Mouse (Mus musculus): ENCODE results near the gene Tlcd1. TPM values are rescaled to one million over a fixed set of nuclear protein-coding genes. Genes with fewer than 3 reads are reported as not detected.
"Not testable (repeated sequence)": the region's sequence is repeated elsewhere in the genome, so short reads cannot be mapped to it uniquely, and the experiment has no call there.

The Tlcd1 gene
- 5.4 and 6.5 TPM in 2 replicates for polyA plus RNA-seq (2015; fragmentation: Nextera tagmentation; extraction: Ambion mirVana)

DNA sequence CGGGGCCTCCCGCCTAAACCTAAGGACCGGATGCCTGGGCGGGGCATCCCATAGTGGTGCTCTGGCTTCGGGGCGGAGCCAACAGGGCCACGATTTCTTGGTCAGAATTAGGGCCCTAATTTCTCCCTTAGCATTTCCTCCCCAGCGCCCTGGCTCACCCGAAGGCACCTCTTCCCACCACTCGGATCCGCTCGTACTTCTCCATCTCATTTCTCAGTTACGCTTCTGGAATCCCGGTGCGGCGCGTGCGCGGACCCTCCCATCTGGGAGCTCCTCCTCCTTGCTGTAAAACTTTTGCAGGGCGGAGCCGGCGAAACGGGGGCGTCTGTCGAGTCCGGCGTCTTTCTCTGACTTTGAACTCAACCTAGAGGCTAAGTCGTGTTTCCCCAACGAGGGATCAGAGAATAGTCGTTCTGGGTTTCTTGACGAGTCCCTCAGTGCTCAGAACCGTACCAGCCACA is at the start of gene Tlcd1, which contains the start of gene Nek8:
TSS of gene Tlcd1 (plus strand) at position 310 of the 461 bp plus-strand sequence.
TSS of gene Nek8 (minus strand) at position 274 of the 461 bp plus-strand sequence.
- WGBS, result 1% methylated on average over 32 of the region's 32 CpGs
- Histone ChIP-seq H3K9ac (replicated peaks; ENCODE audit: low read depth, low read length) (peak within 1 kb of the TSS; percentile 54), H3K9me3 (ENCODE audit: control insufficient read depth, low read length) (no peaks in the 10 kb centered on the region), H3K4me1 (replicated peaks; ENCODE audit: control insufficient read depth, insufficient read depth, low read length) (peaks cover 42% of the 10 kb centered on the region), H3K27ac (ENCODE audit: low read length) (peak within 1 kb of the TSS; percentile 55; the same call in 1 of the 2 replicates), H3K4me3 (replicated peaks; ENCODE audit: low read length) (peak within 1 kb of the TSS; percentile 66), H3K27me3 (replicated peaks; ENCODE audit: control insufficient read depth, insufficient read depth, low read length) (no peaks in the 10 kb centered on the region), H3K36me3 (ENCODE audit: control insufficient read depth, insufficient read depth) (peaks cover 19% of the 10 kb centered on the region), H3K4me2 (ENCODE audit: low read length) (peak within 1 kb of the TSS; percentile 68)
- peak; percentile 58 for ATAC-seq

GRCm38 (mm10) chr11:78126739-78127138 is 49.8 kb upstream of the Tlcd1 start:
- no peaks in the 10 kb centered on the region for H3K27me3 ChIP-seq (replicated peaks; ENCODE audit: control insufficient read depth, insufficient read depth, low read length)
- H3K4me2 ChIP-seq (ENCODE audit: low read length), result no peak overlapping the region
- no peaks in the 10 kb centered on the region for H3K9me3 ChIP-seq (ENCODE audit: control insufficient read depth, low read length)
- 88% methylated on average over 4 of the region's 4 CpGs for WGBS
- no peak overlapping the region for H3K27ac ChIP-seq (ENCODE audit: low read length)
- no peak for ATAC-seq
- peaks cover 6% of the 10 kb centered on the region; the same call in 1 of the 2 replicates for H3K4me1 ChIP-seq (replicated peaks; ENCODE audit: control insufficient read depth, insufficient read depth, low read length)
- no peak overlapping the region for H3K4me3 ChIP-seq (replicated peaks; ENCODE audit: low read length)
- H3K36me3 ChIP-seq (ENCODE audit: control insufficient read depth, insufficient read depth), result no peaks in the 10 kb centered on the region
- no peak overlapping the region for H3K9ac ChIP-seq (replicated peaks; ENCODE audit: low read depth, low read length)

DNA sequence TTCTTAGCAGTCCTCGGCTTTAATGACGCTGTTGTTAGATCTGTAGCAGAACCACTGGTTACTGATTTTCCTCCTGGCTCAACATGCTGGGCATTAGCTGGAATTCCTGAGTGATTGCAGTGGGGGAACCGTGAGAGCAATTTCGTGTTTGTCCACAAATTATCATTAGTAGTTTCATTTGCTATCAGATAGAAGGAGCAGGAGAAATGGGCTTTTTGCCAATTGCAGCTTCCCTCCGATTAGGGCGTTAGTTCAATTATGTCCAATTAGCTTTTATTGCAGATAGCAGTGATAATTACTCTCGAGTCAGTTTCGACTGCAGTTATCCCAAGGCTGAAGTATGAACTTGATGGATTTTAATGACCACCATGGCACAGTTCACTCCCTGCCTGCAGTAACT is 47.1 kb upstream of the Tlcd1 start:
- Histone ChIP-seq H3K4me1 (replicated peaks; ENCODE audit: control insufficient read depth, insufficient read depth, low read length) (peaks cover 6% of the 10 kb centered on the region; the same call in 1 of the 2 replicates), H3K9me3 (ENCODE audit: control insufficient read depth, low read length) (no peaks in the 10 kb centered on the region), H3K4me3 (replicated peaks; ENCODE audit: low read length) (no peak overlapping the region), H3K27me3 (replicated peaks; ENCODE audit: control insufficient read depth, insufficient read depth, low read length) (no peaks in the 10 kb centered on the region), H3K4me2 (ENCODE audit: low read length) (no peak overlapping the region), H3K27ac (ENCODE audit: low read length) (no peak overlapping the region), H3K9ac (replicated peaks; ENCODE audit: low read depth, low read length) (no peak overlapping the region), H3K36me3 (ENCODE audit: control insufficient read depth, insufficient read depth) (no peaks in the 10 kb centered on the region)
- WGBS, result 29% methylated on average over 8 of the region's 8 CpGs
- no peak for ATAC-seq

GRCm38 (mm10) chr11:78133915-78134314 is 42.6 kb upstream of the Tlcd1 start:
- Histone ChIP-seq H3K27me3 (replicated peaks; ENCODE audit: control insufficient read depth, insufficient read depth, low read length) (no peaks in the 10 kb centered on the region), H3K36me3 (ENCODE audit: control insufficient read depth, insufficient read depth) (no peaks in the 10 kb centered on the region), H3K27ac (ENCODE audit: low read length) (no peak overlapping the region), H3K9ac (replicated peaks; ENCODE audit: low read depth, low read length) (no peak overlapping the region), H3K4me2 (ENCODE audit: low read length) (no peak overlapping the region), H3K4me1 (replicated peaks; ENCODE audit: control insufficient read depth, insufficient read depth, low read length) (peaks cover 6% of the 10 kb centered on the region; the same call in 1 of the 2 replicates), H3K9me3 (ENCODE audit: control insufficient read depth, low read length) (no peaks in the 10 kb centered on the region), H3K4me3 (replicated peaks; ENCODE audit: low read length) (no peak overlapping the region)
- no peak for ATAC-seq
- 92% methylated on average over 6 of the region's 6 CpGs for WGBS

GRCm38 (mm10) chr11:78134344-78134743 is 42.2 kb upstream of the Tlcd1 start:
- ATAC-seq, result no peak
- H3K9me3 ChIP-seq (ENCODE audit: control insufficient read depth, low read length), result no peaks in the 10 kb centered on the region
- no peak overlapping the region for H3K9ac ChIP-seq (replicated peaks; ENCODE audit: low read depth, low read length)
- no peaks in the 10 kb centered on the region for H3K36me3 ChIP-seq (ENCODE audit: control insufficient read depth, insufficient read depth)
- no peak overlapping the region for H3K4me3 ChIP-seq (replicated peaks; ENCODE audit: low read length)
- H3K27ac ChIP-seq (ENCODE audit: low read length), result no peak overlapping the region
- peaks cover 3% of the 10 kb centered on the region; the same call in 1 of the 2 replicates for H3K4me1 ChIP-seq (replicated peaks; ENCODE audit: control insufficient read depth, insufficient read depth, low read length)
- H3K27me3 ChIP-seq (replicated peaks; ENCODE audit: control insufficient read depth, insufficient read depth, low read length), result no peaks in the 10 kb centered on the region
- H3K4me2 ChIP-seq (ENCODE audit: low read length), result no peak overlapping the region
- 76% methylated on average over 3 of the region's 3 CpGs for WGBS

- H3K4me2 ChIP-seq (ENCODE audit: low read length); H3K36me3 ChIP-seq (ENCODE audit: control insufficient read depth, insufficient read depth); H3K9ac ChIP-seq (replicated peaks; ENCODE audit: low read depth, low read length); H3K9me3 ChIP-seq (ENCODE audit: control insufficient read depth, low read length); H3K4me1 ChIP-seq (replicated peaks; ENCODE audit: control insufficient read depth, insufficient read depth, low read length); H3K4me3 ChIP-seq (replicated peaks; ENCODE audit: low read length); H3K27ac ChIP-seq (ENCODE audit: low read length); ATAC-seq; H3K27me3 ChIP-seq (replicated peaks; ENCODE audit: control insufficient read depth, insufficient read depth, low read length): not testable (repeated sequence)
- WGBS, result 93% methylated on average over 7 of the region's 7 CpGs
Observed at GRCm38 (mm10) chr11:78135314-78135713, 41.2 kb upstream of the Tlcd1 start.

DNA sequence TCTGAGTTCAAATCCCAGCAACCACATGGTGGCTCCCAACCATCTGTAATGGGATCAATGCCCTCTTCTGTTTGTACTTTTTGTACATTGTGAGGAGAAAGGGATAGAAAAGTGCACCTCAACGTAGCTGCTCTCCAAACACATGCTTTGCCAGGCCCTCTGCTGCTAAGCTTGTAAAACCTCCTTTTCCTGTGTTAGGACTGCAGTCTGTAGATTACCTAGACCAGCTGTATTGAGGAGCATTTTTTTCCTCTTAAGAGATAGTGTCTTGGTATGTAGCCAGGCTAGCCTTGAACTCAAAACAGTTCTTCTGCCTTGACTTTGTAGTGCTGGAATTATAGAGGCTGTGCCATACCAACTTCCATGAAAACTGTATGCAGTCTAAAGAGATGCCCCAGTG is 40.4 kb upstream of the Tlcd1 start:
- no peak overlapping the region for H3K27ac ChIP-seq (ENCODE audit: low read length)
- H3K4me1 ChIP-seq (replicated peaks; ENCODE audit: control insufficient read depth, insufficient read depth, low read length), result no peaks in the 10 kb centered on the region
- no peak overlapping the region for H3K4me3 ChIP-seq (replicated peaks; ENCODE audit: low read length)
- no peak overlapping the region for H3K9ac ChIP-seq (replicated peaks; ENCODE audit: low read depth, low read length)
- no peaks in the 10 kb centered on the region for H3K27me3 ChIP-seq (replicated peaks; ENCODE audit: control insufficient read depth, insufficient read depth, low read length)
- no peak overlapping the region for H3K4me2 ChIP-seq (ENCODE audit: low read length)
- no peaks in the 10 kb centered on the region for H3K36me3 ChIP-seq (ENCODE audit: control insufficient read depth, insufficient read depth)
- ATAC-seq, result no peak
- H3K9me3 ChIP-seq (ENCODE audit: control insufficient read depth, low read length), result no peaks in the 10 kb centered on the region
- WGBS, result 94% methylated on average over 1 of the region's 1 CpGs

DNA sequence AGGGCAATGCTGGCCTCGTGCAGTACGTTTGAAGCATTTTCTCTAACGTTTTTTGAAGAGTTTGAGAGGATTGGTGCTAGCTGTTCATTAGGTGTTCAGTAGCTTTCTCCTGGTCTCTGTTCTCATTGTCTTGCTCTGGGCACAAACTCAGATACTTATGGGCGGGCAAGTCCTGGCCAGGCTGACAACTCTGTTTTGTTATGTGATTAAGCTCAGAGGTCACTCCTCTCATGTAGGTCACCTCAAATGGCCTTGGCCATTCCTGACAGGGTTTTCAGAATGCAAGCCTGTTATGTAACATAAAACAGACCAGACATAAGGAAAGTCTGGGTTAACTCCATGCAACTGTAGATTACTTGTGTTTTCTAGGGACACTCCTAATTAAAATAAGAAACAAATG is 38.9 kb upstream of the Tlcd1 start:
- H3K4me3 ChIP-seq (replicated peaks; ENCODE audit: low read length), result no peak overlapping the region
- 74% methylated on average over 4 of the region's 4 CpGs for WGBS
- H3K36me3 ChIP-seq (ENCODE audit: control insufficient read depth, insufficient read depth), result no peaks in the 10 kb centered on the region
- no peak overlapping the region for H3K9ac ChIP-seq (replicated peaks; ENCODE audit: low read depth, low read length)
- no peak overlapping the region for H3K4me2 ChIP-seq (ENCODE audit: low read length)
- H3K27ac ChIP-seq (ENCODE audit: low read length), result no peak overlapping the region
- H3K4me1 ChIP-seq (replicated peaks; ENCODE audit: control insufficient read depth, insufficient read depth, low read length), result no peaks in the 10 kb centered on the region
- H3K27me3 ChIP-seq (replicated peaks; ENCODE audit: control insufficient read depth, insufficient read depth, low read length), result no peaks in the 10 kb centered on the region
- ATAC-seq, result no peak
- no peaks in the 10 kb centered on the region for H3K9me3 ChIP-seq (ENCODE audit: control insufficient read depth, low read length)

DNA sequence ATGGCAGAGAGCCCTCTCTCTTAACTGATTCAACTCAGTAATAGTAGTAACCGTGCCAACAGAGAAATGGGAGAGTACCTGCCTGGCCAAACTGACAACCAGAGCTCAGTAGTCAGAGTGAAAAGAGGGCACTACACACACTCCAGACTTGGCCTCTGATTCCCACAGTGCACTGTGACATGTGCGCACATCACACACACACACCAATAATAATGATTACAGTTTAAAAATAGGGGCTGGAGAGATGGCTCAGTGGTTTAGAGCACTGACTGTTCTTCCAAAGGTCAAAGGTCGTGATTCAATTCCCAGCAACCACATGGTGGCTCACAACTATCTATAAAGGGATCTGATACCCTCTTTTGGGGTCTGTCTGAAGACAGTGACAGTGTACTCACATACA is 38.5 kb upstream of the Tlcd1 start:
- Histone ChIP-seq H3K27me3 (replicated peaks; ENCODE audit: control insufficient read depth, insufficient read depth, low read length) (no peaks in the 10 kb centered on the region), H3K4me2 (ENCODE audit: low read length) (no peak overlapping the region), H3K9ac (replicated peaks; ENCODE audit: low read depth, low read length) (no peak overlapping the region), H3K4me1 (replicated peaks; ENCODE audit: control insufficient read depth, insufficient read depth, low read length) (no peaks in the 10 kb centered on the region), H3K27ac (ENCODE audit: low read length) (no peak overlapping the region), H3K9me3 (ENCODE audit: control insufficient read depth, low read length) (no peaks in the 10 kb centered on the region), H3K36me3 (ENCODE audit: control insufficient read depth, insufficient read depth) (no peaks in the 10 kb centered on the region), H3K4me3 (replicated peaks; ENCODE audit: low read length) (no peak overlapping the region)
- WGBS, result 89% methylated on average over 3 of the region's 3 CpGs
- no peak for ATAC-seq

- no peak for ATAC-seq
- no peaks in the 10 kb centered on the region for H3K4me1 ChIP-seq (replicated peaks; ENCODE audit: control insufficient read depth, insufficient read depth, low read length)
- no peak overlapping the region for H3K4me2 ChIP-seq (ENCODE audit: low read length)
- H3K36me3 ChIP-seq (ENCODE audit: control insufficient read depth, insufficient read depth), result no peaks in the 10 kb centered on the region; the same call in 1 of the 2 replicates
- H3K27me3 ChIP-seq (replicated peaks; ENCODE audit: control insufficient read depth, insufficient read depth, low read length), result no peaks in the 10 kb centered on the region
- no peak overlapping the region for H3K27ac ChIP-seq (ENCODE audit: low read length)
- 88% methylated on average over 5 of the region's 5 CpGs for WGBS
- H3K9me3 ChIP-seq (ENCODE audit: control insufficient read depth, low read length), result no peaks in the 10 kb centered on the region
- no peak overlapping the region for H3K9ac ChIP-seq (replicated peaks; ENCODE audit: low read depth, low read length)
- no peak overlapping the region for H3K4me3 ChIP-seq (replicated peaks; ENCODE audit: low read length)
Observed at GRCm38 (mm10) chr11:78140665-78141064, 35.8 kb upstream of the Tlcd1 start.

All from forebrain, embryonic 16.5 days (tissue).